Mouse (Mus musculus) liver, embryonic 11.5 days (tissue): ENCODE measurements around the gene Lonrf2. TPM values are rescaled to one million over a fixed set of nuclear protein-coding genes. Genes with fewer than 3 reads are reported as not detected.

Experiments
- ATAC-seq: fragments of 200-750 bp; cut with Nextera tagmentation; replicated peaks from 2 replicates; pipeline ENCODE4 v1.8.0; 2017; ENCODE audit warnings: moderate number of reproducible peaks, mild to moderate bottlenecking, moderate TSS enrichment, moderate library complexity; ENCODE audit not compliant: low FRiP score
- DNase-seq: peaks from one replicate; pipeline ENCODE4 v3.0.0-alpha.2; 2017; ENCODE audit warnings: low spot score
- H3K27ac ChIP-seq: fragments of 300-500 bp; sonication (generic); 2 replicates; pipeline ENCODE4 v1.5.1; 2014; ENCODE audit warnings: mild to moderate bottlenecking, low read depth, low read length, control low read depth
- H3K27me3 ChIP-seq: fragments of 300-500 bp; sonication (generic); replicated peaks from 2 replicates; pipeline ENCODE4 v1.6.1; 2014; ENCODE audit warnings: low read length, mixed read lengths; ENCODE audit not compliant: control insufficient read depth, insufficient read depth
- H3K36me3 ChIP-seq: fragments of 300-500 bp; sonication (generic); 2 replicates; pipeline ENCODE4 v1.6.1; 2014; ENCODE audit warnings: mild to moderate bottlenecking, low read length, moderate library complexity, mixed read lengths; ENCODE audit not compliant: control insufficient read depth, insufficient read depth
- H3K4me1 ChIP-seq: fragments of 300-500 bp; sonication (generic); replicated peaks from 2 replicates; pipeline ENCODE4 v1.6.1; 2014; ENCODE audit warnings: low read length, mixed read lengths; ENCODE audit not compliant: control insufficient read depth, insufficient read depth
- H3K4me2 ChIP-seq: fragments of 300-500 bp; sonication (generic); 2 replicates; pipeline ENCODE4 v1.6.1; 2014; ENCODE audit warnings: mild to moderate bottlenecking, control low read depth, moderate library complexity
- H3K4me3 ChIP-seq: fragments of 300-500 bp; sonication (generic); 2 replicates; pipeline ENCODE4 v1.5.1; 2014; ENCODE audit warnings: low read depth, low read length, control low read depth
- H3K9ac ChIP-seq: fragments of 300-500 bp; sonication (generic); 2 replicates; pipeline ENCODE4 v1.6.1; 2014; ENCODE audit warnings: low read depth, low read length, control low read depth
- H3K9me3 ChIP-seq: fragments of 300-500 bp; sonication (generic); 2 replicates; pipeline ENCODE4 v1.6.1; 2016; ENCODE audit warnings: low read length, inconsistent platforms, mixed read lengths; ENCODE audit not compliant: control insufficient read depth
- WGBS: fragments of 180-500 bp; shearing (Covaris S2); extraction: QIAGEN DNeasy Blood & Tissue Kit; methylation state at CpG from one replicate; pipeline ENCODE4 v1.1.7; 2014; 5-methylcytosine and 5-hydroxymethylcytosine counted together
- polyA plus RNA-seq: library from polyadenylated mRNA; unstranded; fragments of >200 nt; fragmentation: Nextera tagmentation; extraction: Ambion mirVana; gene quantifications from 2 replicates; pipeline ENCODE4 v1.2.1, GENCODE M21; 2014

Lonrf2 gene
- polyA plus RNA-seq, 1 experiment from 2014 or later = 0.41 TPM

- H3K9ac ChIP-seq = no peak overlapping the region
- no peaks in the 10 kb centered on the region for H3K4me1 ChIP-seq
- no peak for ATAC-seq
- H3K27me3 ChIP-seq = no peaks in the 10 kb centered on the region
- no peak overlapping the region for H3K4me2 ChIP-seq
- no peak for DNase-seq
- H3K9me3 ChIP-seq = no peaks in the 10 kb centered on the region
- no peak overlapping the region for H3K4me3 ChIP-seq
- no peak overlapping the region for H3K27ac ChIP-seq
- H3K36me3 ChIP-seq = no peaks in the 10 kb centered on the region
- WGBS = 48% methylated on average over 13 of the region's 13 CpGs
Observed at GRCm38 (mm10) chr1:38869398-38870195, 33.1 kb upstream of the Lonrf2 start.

- Histone ChIP-seq H3K27ac (no peak overlapping the region), H3K4me1 (no peaks in the 10 kb centered on the region), H3K4me3 (no peak overlapping the region), H3K36me3 (no peaks in the 10 kb centered on the region), H3K9ac (no peak overlapping the region), H3K4me2 (no peak overlapping the region), H3K9me3 (no peaks in the 10 kb centered on the region), H3K27me3 (no peaks in the 10 kb centered on the region)
- 71% methylated on average over 5 of the region's 5 CpGs for WGBS
- DNase-seq = no peak
- ATAC-seq = no peak
Observed at GRCm38 (mm10) chr1:38866242-38866641, 29.7 kb upstream of the Lonrf2 start.

GRCm38 (mm10) chr1:38864341-38864740 lies 27.8 kb upstream of the Lonrf2 start:
- DNase-seq = no peak
- 78% methylated on average over 9 of the region's 9 CpGs for WGBS
- H3K27ac ChIP-seq = no peak overlapping the region

GRCm38 (mm10) chr1:38862213-38862612 lies 25.7 kb upstream of the Lonrf2 start:
- H3K9ac ChIP-seq = no peak overlapping the region
- 9% methylated on average over 4 of the region's 4 CpGs for WGBS
- H3K27me3 ChIP-seq = no peaks in the 10 kb centered on the region
- H3K4me2 ChIP-seq = no peak overlapping the region
- H3K36me3 ChIP-seq = no peaks in the 10 kb centered on the region
- H3K9me3 ChIP-seq = no peaks in the 10 kb centered on the region
- ATAC-seq = no peak
- H3K4me1 ChIP-seq = no peaks in the 10 kb centered on the region
- no peak overlapping the region for H3K4me3 ChIP-seq
- DNase-seq = no peak
- H3K27ac ChIP-seq = no peak overlapping the region

More at GRCm38 (mm10) chr1:38864341-38864740, 27.8 kb upstream of the Lonrf2 start:
- Histone ChIP-seq H3K36me3 (no peaks in the 10 kb centered on the region), H3K9ac (no peak overlapping the region), H3K9me3 (no peaks in the 10 kb centered on the region), H3K4me1 (no peaks in the 10 kb centered on the region), H3K27me3 (no peaks in the 10 kb centered on the region), H3K4me3 (no peak overlapping the region), H3K4me2 (no peak overlapping the region)
- ATAC-seq = no peak

- no peaks in the 10 kb centered on the region for H3K27me3 ChIP-seq
- H3K9ac ChIP-seq = no peak overlapping the region
- H3K4me2 ChIP-seq = no peak overlapping the region
- DNase-seq (no peak), ATAC-seq (no peak)
- H3K4me1 ChIP-seq = no peaks in the 10 kb centered on the region
- no peak overlapping the region for H3K27ac ChIP-seq
- no peak overlapping the region for H3K4me3 ChIP-seq
- 83% methylated on average over 9 of the region's 9 CpGs for WGBS
- H3K36me3 ChIP-seq = no peaks in the 10 kb centered on the region
- H3K9me3 ChIP-seq = no peaks in the 10 kb centered on the region
Observed at GRCm38 (mm10) chr1:38860867-38861524, 24.5 kb upstream of the Lonrf2 start.

- no peaks in the 10 kb centered on the region for H3K9me3 ChIP-seq
- DNase-seq = no peak
- H3K27me3 ChIP-seq = no peaks in the 10 kb centered on the region
- no peak overlapping the region for H3K4me3 ChIP-seq
- no peak overlapping the region for H3K4me2 ChIP-seq
- no peak overlapping the region for H3K9ac ChIP-seq
- WGBS = 77% methylated on average over 5 of the region's 5 CpGs
- no peaks in the 10 kb centered on the region for H3K36me3 ChIP-seq
- no peak for ATAC-seq
- H3K27ac ChIP-seq = no peak overlapping the region
- no peaks in the 10 kb centered on the region for H3K4me1 ChIP-seq
Observed at GRCm38 (mm10) chr1:38860207-38860606, 23.7 kb upstream of the Lonrf2 start.

GRCm38 (mm10) chr1:38856196-38856595 lies 19.7 kb upstream of the Lonrf2 start:
- no peak overlapping the region for H3K9ac ChIP-seq
- ATAC-seq = no peak
- 23% methylated on average over 3 of the region's 3 CpGs for WGBS
- no peak overlapping the region for H3K4me2 ChIP-seq
- no peaks in the 10 kb centered on the region for H3K27me3 ChIP-seq
- no peaks in the 10 kb centered on the region for H3K4me1 ChIP-seq
- H3K9me3 ChIP-seq = no peaks in the 10 kb centered on the region
- H3K36me3 ChIP-seq = no peaks in the 10 kb centered on the region
- H3K4me3 ChIP-seq = no peak overlapping the region
- H3K27ac ChIP-seq = no peak overlapping the region
- DNase-seq = no peak

DNA sequence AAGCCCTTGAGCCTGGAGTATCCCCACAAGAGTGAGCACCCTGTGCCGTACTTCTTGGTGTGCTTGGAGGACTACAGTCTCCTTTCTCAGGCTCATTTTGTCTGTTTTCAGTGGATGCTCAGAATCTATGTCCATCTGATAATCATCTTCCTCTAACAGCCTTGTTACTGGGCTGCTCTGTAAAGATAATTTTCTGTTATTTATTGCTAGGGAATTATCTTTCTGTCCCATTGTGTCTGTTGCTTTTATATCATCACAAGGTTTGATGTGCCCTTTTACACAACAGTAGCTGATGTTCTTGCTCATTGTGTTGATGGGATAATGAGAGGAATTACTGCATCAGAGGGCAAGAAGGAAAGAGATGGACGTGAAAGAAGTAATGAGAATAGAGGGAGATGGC lies 15.7 kb upstream of the Lonrf2 start:
- H3K9me3 ChIP-seq = no peaks in the 10 kb centered on the region
- no peak overlapping the region for H3K9ac ChIP-seq
- H3K4me3 ChIP-seq = no peak overlapping the region
- H3K27ac ChIP-seq = no peak overlapping the region
- DNase-seq (no peak), ATAC-seq (no peak)
- H3K27me3 ChIP-seq = no peaks in the 10 kb centered on the region
- 57% methylated on average over 2 of the region's 2 CpGs for WGBS
- no peaks in the 10 kb centered on the region for H3K36me3 ChIP-seq
- no peak overlapping the region for H3K4me2 ChIP-seq
- H3K4me1 ChIP-seq = no peaks in the 10 kb centered on the region

- Histone ChIP-seq H3K4me2 (no peak overlapping the region), H3K4me3 (no peak overlapping the region), H3K27ac (no peak overlapping the region), H3K4me1 (no peaks in the 10 kb centered on the region), H3K27me3 (no peaks in the 10 kb centered on the region), H3K9ac (no peak overlapping the region), H3K9me3 (no peaks in the 10 kb centered on the region), H3K36me3 (no peaks in the 10 kb centered on the region)
- no peak for ATAC-seq
- 47% methylated on average over 2 of the region's 2 CpGs for WGBS
- no peak for DNase-seq
Observed at GRCm38 (mm10) chr1:38850650-38851049, 14.1 kb upstream of the Lonrf2 start.
